In genomic region chr6:77848796-77849195, GRCm38 (mm10) we compare ENCODE assay signal across 21 mouse cellular contexts.
DNase-seq lines count a peak whose midpoint lies in the region; TF ChIP-seq lines count a peak whose summit lies in the region.
"Had no signal": no experiment of that assay in that cellular context is flagged by ENCODE, and none has a peak within 500 bp of the region (broad histone marks: within the 10 kb centered on the region; RNA-seq: fewer than 3 reads in every experiment).

No protein-coding gene starts in this region.

- H3K27ac ChIP-seq in left cerebral cortex, adult 2 months = 0 out of 2 replicates have a peak overlapping the region, but pooled peaks have one; percentile 20
- H3K27ac ChIP-seq: embryonic facial prominence, embryonic 10.5 days; heart, embryonic 15.5 days; kidney, embryonic 15.5 days; limb, embryonic 13.5 days; liver, embryonic 12.5 days had no signal

- H3K4me3 ChIP-seq in left cerebral cortex, adult 2 months = no peak overlapping the region
- H3K4me3 ChIP-seq: embryonic facial prominence, embryonic 10.5 days; heart, embryonic 15.5 days; kidney, embryonic 15.5 days; limb, embryonic 13.5 days; liver, embryonic 12.5 days had no signal

- TF ChIP-seq CTCF in left cerebral cortex, adult 2 months (IDR thresholded peaks at IDR 0.05) = no peak

- intact Hi-C loops in left cerebral cortex, adult 2 months (cut with DNase I) = loop anchor here (2.0 to 5.0 kb wide), 2 partner anchors 14 to 129 kb away; partner anchors contain the start of gene Ctnna2

- peak; percentile 12 to 28 for DNase-seq in cerebellum, postnatal 10 days
- no peak for DNase-seq in cerebellum, adult 18-20 months
- no peak for DNase-seq in left cerebral cortex, adult 2 months (ENCODE audit: extremely low spot score in 1 of 2, low spot score in 2 of 2)
- no peak for DNase-seq in left cerebral cortex, adult 9 months (ENCODE audit: low spot score in 2 of 2)
- peak; percentile 20 for DNase-seq in adrenal gland, postnatal 10 days
- DNase-seq in adrenal gland, postnatal 36 days = peak; percentile 8 to 14
- DNase-seq in yolk sac, embryonic 10.5 days (ENCODE audit: low spot score) = no peak
- DNase-seq: heart, postnatal 36 days; kidney, adult 11 months; kidney, postnatal 36 days; layer of hippocampus, postnatal 36 days; lung, adult 18-20 months; lung, postnatal 14 days; midbrain, embryonic 14.5 days; thymus, adult 18-20 months; thymus, postnatal 36 days had no signal

Comparison
In these comparisons a context has a peak if more than half of its experiments do, and no peak if none do; other contexts are left out.
1. DNase-seq: peak in cerebellum, postnatal 10 days (2 of 2), adrenal gland, postnatal 10 days (single experiment) and adrenal gland, postnatal 36 days (2 of 2); none in cerebellum, adult 18-20 months (0 of 2), left cerebral cortex, adult 2 months (0 of 2), left cerebral cortex, adult 9 months (0 of 2) and yolk sac, embryonic 10.5 days (single experiment).